Comparison of ENCODE assay signal across 21 mouse cellular contexts in genomic region chr7:55836877-55837276, GRCm38 (mm10). TPM values are rescaled to one million over a fixed set of nuclear protein-coding genes. Genes with fewer than 3 reads are reported as not detected.
DNase-seq lines count a peak whose midpoint lies in the region; ATAC-seq and TF ChIP-seq lines count a peak whose summit lies in the region.
"Had no signal": no experiment of that assay in that cellular context is flagged by ENCODE, and none has a peak within 500 bp of the region (broad histone marks: within the 10 kb centered on the region; RNA-seq: fewer than 3 reads in every experiment).

No protein-coding gene starts in this region.

- no peak for TF ChIP-seq RAD21 in MEL (IDR thresholded peaks at IDR 0.05; ENCODE audit: low read depth, low read length)

- no peaks in the 10 kb centered on the region for H3K9me3 ChIP-seq in liver, embryonic 11.5 days (ENCODE audit: control insufficient read depth, low read length)
- H3K9me3 ChIP-seq in liver, postnatal 0 days (ENCODE audit: low read length) = no peaks in the 10 kb centered on the region
- H3K9me3 ChIP-seq in MEL (replicated peaks; ENCODE audit: insufficient read depth, low read length) = no peaks in the 10 kb centered on the region
- no peaks in the 10 kb centered on the region for H3K9me3 ChIP-seq in liver, embryonic 13.5 days (replicated peaks)
- H3K9me3 ChIP-seq in forebrain, embryonic 10.5 days = no peaks in the 10 kb centered on the region
- H3K9me3 ChIP-seq: G1E; heart, embryonic 10.5 days; hindbrain, embryonic 12.5 days; hindbrain, embryonic 15.5 days had no signal

- no peak for TF ChIP-seq EP300 in liver, postnatal 0 days (IDR thresholded peaks at IDR 0.05; ENCODE audit: low read depth)
- 0 out of 4 replicates have a peak, but pooled peaks of 1 of the 2 experiments have one; percentile 10 for TF ChIP-seq EP300 in MEL (IDR thresholded peaks at IDR 0.05; ENCODE audit: low read depth in 1 of 2, low read length in 2 of 2)

- no peaks in the 10 kb centered on the region for H3K4me1 ChIP-seq in liver, embryonic 11.5 days (replicated peaks; ENCODE audit: control insufficient read depth, insufficient read depth, low read length)
- 0 out of 2 replicates have a peak, but pooled peaks cover 2% of the 10 kb centered on the region for H3K4me1 ChIP-seq in liver, postnatal 0 days (ENCODE audit: insufficient read depth)
- peaks cover 0 to 5% of the 10 kb centered on the region in 2 experiments; a peak in 1 of 4 replicates for H3K4me1 ChIP-seq in MEL (ENCODE audit: control insufficient read depth in 1 of 2, insufficient read depth in 2 of 2, low read length in 2 of 2)
- peaks cover 11% of the 10 kb centered on the region; the same call in 1 of the 2 replicates for H3K4me1 ChIP-seq in liver, embryonic 13.5 days (replicated peaks)
- peaks cover 8% of the 10 kb centered on the region for H3K4me1 ChIP-seq in forebrain, embryonic 10.5 days

- no peak for TF ChIP-seq POLR2A in MEL (IDR thresholded peaks at IDR 0.05; ENCODE audit: control insufficient read depth in 1 of 2, insufficient read depth in 1 of 2, low read depth in 1 of 2, low read length in 2 of 2, poor library complexity in 1 of 2)

- no peak for TF ChIP-seq CTCF in liver, postnatal 0 days (IDR thresholded peaks at IDR 0.05; ENCODE audit: low read depth)
- no peak for TF ChIP-seq CTCF in MEL (IDR thresholded peaks at IDR 0.05 in 2 of 3, conservative IDR thresholded peaks at IDR 0.05 in 1 of 3; ENCODE audit: control insufficient read depth in 1 of 3, insufficient read depth in 1 of 3, low read depth in 2 of 3, low read length in 3 of 3, poor library complexity in 1 of 3, severe bottlenecking in 1 of 3)

- H3K79me2 ChIP-seq in MEL (ENCODE audit: control insufficient read depth, insufficient read depth, low read length, poor library complexity) = no peaks in the 10 kb centered on the region

- H3K4me3 ChIP-seq in liver, embryonic 11.5 days (ENCODE audit: low read depth, low read length) = no peak overlapping the region
- no peak overlapping the region for H3K4me3 ChIP-seq in liver, postnatal 0 days (ENCODE audit: low read depth, low read length)
- no peak overlapping the region for H3K4me3 ChIP-seq in MEL (ENCODE audit: control insufficient read depth in 1 of 2, insufficient read depth in 1 of 2, low read depth in 2 of 2, low read length in 2 of 2)
- H3K4me3 ChIP-seq in liver, embryonic 13.5 days (replicated peaks) = no peak overlapping the region
- no peak overlapping the region for H3K4me3 ChIP-seq in forebrain, embryonic 10.5 days
- H3K4me3 ChIP-seq: heart, adult 2 months; heart, embryonic 10.5 days; hindbrain, embryonic 12.5 days; hindbrain, embryonic 15.5 days had no signal

- no peak overlapping the region for H3K9ac ChIP-seq in liver, embryonic 11.5 days (ENCODE audit: low read depth, low read length)
- no peak overlapping the region for H3K9ac ChIP-seq in liver, postnatal 0 days (replicated peaks)
- no peak overlapping the region for H3K9ac ChIP-seq in MEL (ENCODE audit: control insufficient read depth, low read depth, low read length, poor library complexity, severe bottlenecking)
- H3K9ac ChIP-seq in liver, embryonic 13.5 days = no peak overlapping the region
- H3K9ac ChIP-seq: forebrain, postnatal 0 days; hindbrain, embryonic 12.5 days; hindbrain, embryonic 15.5 days had no signal

- no peaks in the 10 kb centered on the region for H3K36me3 ChIP-seq in liver, embryonic 11.5 days (ENCODE audit: control insufficient read depth, insufficient read depth, low read length)
- H3K36me3 ChIP-seq in liver, postnatal 0 days (replicated peaks; ENCODE audit: insufficient read depth, low read length) = peaks cover 7% of the 10 kb centered on the region; the same call in 1 of the 2 replicates
- 0 out of 4 replicates have a peak, but pooled peaks cover 0 to 3% of the 10 kb centered on the region in 2 experiments for H3K36me3 ChIP-seq in MEL (ENCODE audit: control insufficient read depth in 1 of 2, insufficient read depth in 2 of 2, low read length in 2 of 2)
- H3K36me3 ChIP-seq in liver, embryonic 13.5 days = peaks cover 3% of the 10 kb centered on the region
- peaks cover 11% of the 10 kb centered on the region for H3K36me3 ChIP-seq in forebrain, embryonic 10.5 days (replicated peaks)

- H3K27ac ChIP-seq in liver, embryonic 11.5 days (ENCODE audit: low read depth, low read length) = no peak overlapping the region
- H3K27ac ChIP-seq in liver, postnatal 0 days (ENCODE audit: low read depth) = no peak overlapping the region
- H3K27ac ChIP-seq in MEL (ENCODE audit: control insufficient read depth, low read depth, low read length) = no peak overlapping the region
- H3K27ac ChIP-seq in liver, embryonic 13.5 days = no peak overlapping the region
- H3K27ac ChIP-seq in forebrain, embryonic 10.5 days = no peak overlapping the region
- H3K27ac ChIP-seq: heart, adult 2 months; heart, embryonic 10.5 days; hindbrain, embryonic 12.5 days; hindbrain, embryonic 15.5 days had no signal

- no peaks in the 10 kb centered on the region for H3K27me3 ChIP-seq in liver, embryonic 11.5 days (replicated peaks; ENCODE audit: control insufficient read depth, insufficient read depth, low read length)
- no peaks in the 10 kb centered on the region for H3K27me3 ChIP-seq in liver, postnatal 0 days (ENCODE audit: insufficient read depth, low read length)
- no peaks in the 10 kb centered on the region for H3K27me3 ChIP-seq in MEL (ENCODE audit: control insufficient read depth in 1 of 2, insufficient read depth in 2 of 2, low read length in 2 of 2)
- H3K27me3 ChIP-seq in liver, embryonic 13.5 days = no peaks in the 10 kb centered on the region
- H3K27me3 ChIP-seq in forebrain, embryonic 10.5 days (ENCODE audit: poor library complexity, severe bottlenecking) = no peaks in the 10 kb centered on the region
- H3K27me3 ChIP-seq: CH12.LX; hindbrain, embryonic 12.5 days; hindbrain, embryonic 15.5 days had no signal

- WGBS in liver, embryonic 11.5 days = 60% methylated on average over 4 of the region's 4 CpGs
- 51% methylated on average over 4 of the region's 4 CpGs for WGBS in liver, postnatal 0 days (ENCODE audit: insufficient replicate concordance)
- 36% methylated on average over 4 of the region's 4 CpGs for WGBS in liver, embryonic 13.5 days (ENCODE audit: insufficient replicate concordance)
- WGBS in forebrain, embryonic 10.5 days = 84% methylated on average over 4 of the region's 4 CpGs

- ATAC-seq in liver, embryonic 11.5 days (replicated peaks; ENCODE audit: low FRiP score) = peak; percentile 51; the same call in 1 of the 2 replicates
- ATAC-seq in liver, postnatal 0 days = no peak
- peak; percentile 61 for ATAC-seq in liver, embryonic 13.5 days (ENCODE audit: low read depth)
- ATAC-seq: forebrain, embryonic 14.5 days; forebrain, postnatal 0 days had no signal

- no peak for DNase-seq in liver, embryonic 11.5 days (ENCODE audit: low spot score)
- DNase-seq in liver, postnatal 0 days = no peak
- peak; percentile 39 for DNase-seq in MEL (ENCODE audit: low read depth, low spot score)
- no peak for DNase-seq in liver, embryonic 13.5 days
- no peak for DNase-seq in thymus, postnatal 14 days
- no peak for DNase-seq in forebrain, embryonic 10.5 days (ENCODE audit: extremely low spot score, low spot score)
- DNase-seq: adrenal gland, adult 2 months; adrenal gland, postnatal 14 days; B cell, adult 2 months; cerebellum, adult 11-12 months; cerebellum, adult 8-10 months; cerebellum, postnatal 14 days; forebrain, postnatal 0 days; gastrocnemius, postnatal 25 days; heart, adult 2 months had no signal

- no peak overlapping the region for H3K4me2 ChIP-seq in liver, embryonic 11.5 days
- no peak overlapping the region for H3K4me2 ChIP-seq in liver, postnatal 0 days (ENCODE audit: low read depth, low read length)
- H3K4me2 ChIP-seq in liver, embryonic 13.5 days = no peak overlapping the region
- H3K4me2 ChIP-seq: hindbrain, embryonic 12.5 days; hindbrain, embryonic 15.5 days had no signal

TF ChIP-seq in MEL, 35 proteins besides CTCF, POLR2A, EP300 and RAD21:
- TF ChIP-seq MYB (IDR thresholded peaks at IDR 0.05; ENCODE audit: low read depth, low read length) (no peak), ELF1 (IDR thresholded peaks at IDR 0.05; ENCODE audit: low read depth, low read length) (no peak), TAL1 (IDR thresholded peaks at IDR 0.05; ENCODE audit: low read length) (peak; percentile 36; the same call in 1 of the 2 replicates), POLR2AphosphoS2 (IDR thresholded peaks at IDR 0.05; ENCODE audit: low read length) (no peak), RCOR1 (IDR thresholded peaks at IDR 0.05; ENCODE audit: low read depth, low read length) (no peak)

RNA-seq across cellular contexts. Expression of gene Cyfip1, which starts 4.7 kb away (rescaled TPM):
- polyA plus RNA-seq in liver, embryonic 11.5 days (2014; fragmentation: Nextera tagmentation; extraction: Ambion mirVana) = 47.8 and 56.7 TPM in 2 replicates
- 12.0 and 14.3 TPM in 2 replicates for polyA plus RNA-seq in liver, postnatal 0 days (2015; fragmentation: Nextera tagmentation; extraction: Ambion mirVana)
- total RNA-seq in MEL (2012; rRNA removed) = 18.3 and 20.6 TPM in 2 replicates
- polyA plus RNA-seq in MEL (2012; ENCODE audit: insufficient read depth in 1 of 2, insufficient read length in 2 of 2, low read depth in 1 of 2, low replicate concordance in 2 of 2, missing spikeins in 1 of 2) = 100 to 1,000 TPM in 1 of 2 experiments, 10 to 100 TPM in 1; 27.6 to 124 TPM
- polyA plus RNA-seq in liver, embryonic 13.5 days (2015; fragmentation: Nextera tagmentation; extraction: Ambion mirVana) = 18.8 and 21.3 TPM in 2 replicates
- 87.6 and 88.4 TPM in 2 replicates for polyA plus RNA-seq in forebrain, embryonic 10.5 days (2016; fragmentation: Nextera tagmentation; extraction: Ambion mirVana)

RNA-seq across cellular contexts. Expression of gene Tubgcp5, which starts 42.9 kb away (rescaled TPM):
- polyA plus RNA-seq in liver, embryonic 11.5 days (2014; fragmentation: Nextera tagmentation; extraction: Ambion mirVana) = 24.1 and 25.0 TPM in 2 replicates
- polyA plus RNA-seq in liver, postnatal 0 days (2015; fragmentation: Nextera tagmentation; extraction: Ambion mirVana) = 4.4 and 5.5 TPM in 2 replicates
- 14.5 and 14.9 TPM in 2 replicates for total RNA-seq in MEL (2012; rRNA removed)
- 10 to 100 TPM in 1 of 2 experiments, not detected in 1; 13.7 TPM for polyA plus RNA-seq in MEL (2012; ENCODE audit: insufficient read depth in 1 of 2, insufficient read length in 2 of 2, low read depth in 1 of 2, low replicate concordance in 2 of 2, missing spikeins in 1 of 2)
- 7.9 and 10.9 TPM in 2 replicates for polyA plus RNA-seq in liver, embryonic 13.5 days (2015; fragmentation: Nextera tagmentation; extraction: Ambion mirVana)
- 33.5 and 36.2 TPM in 2 replicates for polyA plus RNA-seq in forebrain, embryonic 10.5 days (2016; fragmentation: Nextera tagmentation; extraction: Ambion mirVana)
